Mouse (Mus musculus) hindbrain, postnatal 0 days (tissue): ENCODE results near the gene Olfr138. TPM values are rescaled to one million over a fixed set of nuclear protein-coding genes. Genes with fewer than 3 reads are reported as not detected.

ENCODE experiments used
- ATAC-seq: fragments of 200-750 bp; cut with Nextera tagmentation; 2 replicates; pipeline ENCODE4 v1.8.0; 2017; ENCODE audit warnings: mild to moderate bottlenecking, moderate TSS enrichment, moderate library complexity
- DNase-seq: peaks from one replicate; pipeline ENCODE4 v3.0.0-alpha.2; 2015; ENCODE audit warnings: low spot score
- H3K27ac ChIP-seq: fragments of 300-500 bp; sonication (generic); 2 replicates; pipeline ENCODE4 v1.5.1; 2014; ENCODE audit warnings: mild to moderate bottlenecking
- H3K27me3 ChIP-seq: fragments of 300-500 bp; sonication (generic); 2 replicates; pipeline ENCODE4 v1.6.1; 2014; ENCODE audit warnings: low read length, mixed read lengths; ENCODE audit not compliant: insufficient read depth
- H3K36me3 ChIP-seq: fragments of 300-500 bp; sonication (generic); 2 replicates; pipeline ENCODE4 v1.6.1; 2014; ENCODE audit warnings: low read length, mixed read lengths; ENCODE audit not compliant: insufficient read depth
- H3K4me1 ChIP-seq: fragments of 300-500 bp; sonication (generic); 2 replicates; pipeline ENCODE4 v1.6.1; 2014; ENCODE audit warnings: antibody characterized with exemption, low read length, mixed read lengths; ENCODE audit not compliant: insufficient read depth
- H3K4me2 ChIP-seq: fragments of 300-500 bp; sonication (generic); 2 replicates; pipeline ENCODE4 v1.6.1; 2014; ENCODE audit warnings: low read depth, mild to moderate bottlenecking, low read length, moderate library complexity, mixed read lengths
- H3K4me3 ChIP-seq: fragments of 300-500 bp; sonication (generic); 2 replicates; pipeline ENCODE4 v1.5.1; 2014; ENCODE audit warnings: low read length
- H3K9ac ChIP-seq: fragments of 300-500 bp; sonication (generic); replicated peaks from 2 replicates; pipeline ENCODE4 v1.6.1; 2014; ENCODE audit warnings: mild to moderate bottlenecking, low read length, moderate library complexity, mixed read lengths
- H3K9me3 ChIP-seq: fragments of 300-500 bp; sonication (generic); 2 replicates; pipeline ENCODE4 v1.6.1; 2016; ENCODE audit warnings: low read length, mixed read lengths
- CTCF ChIP-seq: IDR thresholded peaks from 2 replicates; pipeline ENCODE4 v1.5.1; 2016; ENCODE audit warnings: antibody characterized with exemption, control low read depth, low read depth
- WGBS: fragments of 180-500 bp; shearing (Covaris S2); extraction: QIAGEN DNeasy Blood & Tissue Kit; methylation state at CpG from one replicate; pipeline ENCODE4 v1.1.7; 2014; 5-methylcytosine and 5-hydroxymethylcytosine counted together
- polyA plus RNA-seq: library from polyadenylated mRNA; unstranded; fragments of >200 nt; fragmentation: Nextera tagmentation; extraction: Ambion mirVana; gene quantifications from 2 replicates; pipeline ENCODE4 v1.2.1, GENCODE M21; 2015
- total RNA-seq: library from RNA; depleted of rRNA; stranded (reverse); fragments of >200 nt; gene quantifications from 2 replicates; pipeline ENCODE4 v1.2.3, GENCODE M21; 2014; rRNA removed

Gene Olfr138
- total RNA-seq (not detected in 2 replicates), polyA plus RNA-seq (not detected in 2 replicates)

DNA sequence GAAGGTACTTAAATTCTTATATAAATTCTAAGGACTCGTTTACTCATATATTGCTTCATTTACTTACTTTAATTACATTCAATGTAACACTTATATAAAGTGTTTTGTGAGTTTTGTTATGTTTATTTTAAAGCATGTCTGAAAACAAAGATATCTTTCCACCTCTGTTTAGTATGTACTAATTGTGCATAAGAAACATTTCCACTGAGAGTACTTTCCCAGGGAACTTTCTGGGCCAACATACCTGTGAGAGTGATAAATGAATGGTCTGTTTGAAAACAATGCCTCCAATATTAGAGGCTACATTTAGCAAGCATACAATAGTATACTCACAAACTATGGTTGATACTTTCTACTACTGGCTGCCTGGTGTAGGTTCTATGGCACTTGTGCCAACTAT, at the start of gene Olfr138:
Gene Olfr138 (plus strand): TSS at position 301 of the 400 bp plus-strand sequence.
- ATAC-seq (no peak), DNase-seq (no peak)
- Histone ChIP-seq H3K4me1 (no peaks in the 10 kb centered on the region), H3K27me3 (no peaks in the 10 kb centered on the region), H3K9ac (no peak within 1 kb of the TSS), H3K9me3 (no peaks in the 10 kb centered on the region), H3K27ac (no peak within 1 kb of the TSS), H3K36me3 (no peaks in the 10 kb centered on the region), H3K4me3 (no peak within 1 kb of the TSS), H3K4me2 (no peak within 1 kb of the TSS)
- 64% methylated on average over 1 of the region's 1 CpGs for WGBS
- TF ChIP-seq CTCF: no peak

DNA sequence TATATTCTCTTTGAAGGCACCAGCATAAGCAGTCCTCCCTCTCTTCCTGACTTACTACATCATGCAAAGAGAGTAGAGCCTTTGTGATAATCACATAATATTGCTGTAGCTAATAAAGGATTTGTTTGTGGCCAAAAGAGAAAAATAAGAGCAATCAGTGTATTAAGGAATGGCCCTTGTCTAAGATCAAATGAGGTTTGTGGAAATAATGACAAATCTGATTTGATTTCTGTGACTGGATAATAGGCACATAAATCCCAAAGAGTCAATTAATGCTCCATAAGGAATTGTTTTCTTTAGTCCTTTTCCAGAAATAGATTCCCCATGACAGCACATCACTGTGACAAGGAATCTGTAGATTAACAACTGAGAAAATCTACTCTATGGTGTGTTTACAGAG, 46.6 kb downstream of the Olfr138 start, which contains the start of gene Olfr137:
Gene Olfr137 (minus strand): TSS at position 101 of the 400 bp plus-strand sequence.
- ATAC-seq (no peak), DNase-seq (no peak)
- no peaks in the 10 kb centered on the region for H3K36me3 ChIP-seq
- no peak within 1 kb of the TSS for H3K4me3 ChIP-seq
- no peak for TF ChIP-seq CTCF
- H3K27ac ChIP-seq: no peak within 1 kb of the TSS
- H3K9me3 ChIP-seq: 0 out of 2 replicates have a peak, but pooled peaks cover 1% of the 10 kb centered on the region
- H3K27me3 ChIP-seq: no peaks in the 10 kb centered on the region
- no peaks in the 10 kb centered on the region for H3K4me1 ChIP-seq
- no peak within 1 kb of the TSS for H3K9ac ChIP-seq
- H3K4me2 ChIP-seq: no peak within 1 kb of the TSS

Other genes with a start within 250 kb of the Olfr138 start
- not detected in 2 replicates for gene Olfr129, start 201.0 kb upstream of the Olfr138 start, total RNA-seq
- not detected in 2 replicates for gene Olfr129, start 201.0 kb upstream of the Olfr138 start, polyA plus RNA-seq
- gene Olfr130, start 197.1 kb upstream of the Olfr138 start, total RNA-seq: not detected in 2 replicates
- gene Olfr130, start 197.1 kb upstream of the Olfr138 start, polyA plus RNA-seq: not detected in 2 replicates
- not detected in 2 replicates for gene Olfr131, start 172.3 kb upstream of the Olfr138 start, total RNA-seq
- gene Olfr131, start 172.3 kb upstream of the Olfr138 start, polyA plus RNA-seq: not detected in 2 replicates
- gene Olfr132, start 126.5 kb upstream of the Olfr138 start, total RNA-seq: not detected in 2 replicates
- not detected in 2 replicates for gene Olfr132, start 126.5 kb upstream of the Olfr138 start, polyA plus RNA-seq
- not detected in 2 replicates for gene Olfr133, start 115.8 kb upstream of the Olfr138 start, total RNA-seq
- not detected in 2 replicates for gene Olfr133, start 115.8 kb upstream of the Olfr138 start, polyA plus RNA-seq
- not detected in 2 replicates for gene Olfr134, start 89.6 kb upstream of the Olfr138 start, total RNA-seq
- gene Olfr134, start 89.6 kb upstream of the Olfr138 start, polyA plus RNA-seq: not detected in 2 replicates
- not detected in 2 replicates for gene Olfr135, start 56.7 kb upstream of the Olfr138 start, total RNA-seq
- not detected in 2 replicates for gene Olfr135, start 56.7 kb upstream of the Olfr138 start, polyA plus RNA-seq
- gene Olfr137, start 46.5 kb downstream of the Olfr138 start, total RNA-seq: not detected in 2 replicates
- not detected in 2 replicates for gene Olfr137, start 46.5 kb downstream of the Olfr138 start, polyA plus RNA-seq
- gene Olfr136, start 68.8 kb downstream of the Olfr138 start, total RNA-seq: not detected in 2 replicates
- gene Olfr136, start 68.8 kb downstream of the Olfr138 start, polyA plus RNA-seq: not detected in 2 replicates
- not detected in 2 replicates for gene Esp36, start 159.2 kb downstream of the Olfr138 start, total RNA-seq
- not detected in 2 replicates for gene Esp36, start 159.2 kb downstream of the Olfr138 start, polyA plus RNA-seq